Mouse (Mus musculus) kidney, adult 10 weeks (tissue): ENCODE results near the gene Zfp946. TPM values are rescaled to one million over a fixed set of nuclear protein-coding genes. Genes with fewer than 3 reads are reported as not detected.

Source experiments
- polyA plus RNA-seq: library from polyadenylated mRNA; stranded (reverse); fragments of 350-450 nt; fragmentation: Illumina TruSeq; extraction: RNeasy Lipid Tissue Mini Kit (QIAGEN cat#74804); gene quantifications from one replicate; pipeline ENCODE4 v1.2.3, GENCODE M21; 2014; ENCODE audit warnings: low read depth, low replicate concordance

The Zfp946 gene
- polyA plus RNA-seq: 67.6 TPM

DNA sequence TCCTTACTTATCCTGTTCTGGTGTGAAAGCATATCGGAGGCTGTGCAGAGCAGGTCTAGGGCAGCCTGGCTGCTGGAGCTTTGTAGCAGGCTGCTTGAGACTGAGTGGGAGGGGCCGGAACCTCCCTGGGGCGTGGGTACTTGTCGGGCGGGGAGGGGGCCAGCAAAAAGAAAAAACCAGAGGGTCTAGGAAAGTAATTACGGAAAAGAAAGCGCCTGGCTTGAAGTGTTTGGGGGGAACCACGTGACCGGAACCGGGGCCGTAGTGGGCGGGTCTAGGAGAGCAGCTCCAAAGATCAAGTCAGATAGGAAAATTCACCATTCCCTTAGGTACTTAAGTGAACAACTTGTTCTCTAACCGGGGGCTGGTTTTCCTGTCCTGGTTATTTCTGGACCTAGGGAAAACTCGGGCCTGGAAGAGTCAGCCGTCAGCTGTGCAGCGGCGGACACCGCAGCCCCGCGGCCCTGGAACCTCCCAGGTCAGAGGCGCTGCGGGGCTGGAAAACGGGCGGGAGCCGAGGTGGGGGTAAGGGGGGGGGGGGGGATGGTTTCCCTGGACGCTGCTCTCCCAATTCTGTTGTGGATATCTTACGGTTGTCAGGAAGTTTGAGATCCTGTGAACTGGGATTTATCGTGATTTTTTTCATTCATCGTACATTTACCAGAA is at the start of gene Zfp946:
TSS of gene Zfp946 (plus strand) at position 271 of the 666 bp plus-strand sequence.

Other genes with a start within 250 kb of the Zfp946 start
- gene Zfp994, start 198.6 kb upstream of the Zfp946 start, polyA plus RNA-seq: 25.5 TPM
- gene CT030661.1, start 109.4 kb upstream of the Zfp946 start, polyA plus RNA-seq: 48.0 TPM
- gene Zfp944, start 62.8 kb upstream of the Zfp946 start, polyA plus RNA-seq: 47.3 TPM
- 49.9 TPM for gene Zfp758, start 62.8 kb upstream of the Zfp946 start, polyA plus RNA-seq
- gene Vmn2r111, start 149.3 kb downstream of the Zfp946 start, polyA plus RNA-seq: not detected
- gene Vmn2r112, start 176.7 kb downstream of the Zfp946 start, polyA plus RNA-seq: not detected